Mouse (Mus musculus) stomach, postnatal 0 days (tissue): ENCODE results near the gene Trim33. TPM values are rescaled to one million over a fixed set of nuclear protein-coding genes. Genes with fewer than 3 reads are reported as not detected.

ENCODE experiments used
- ATAC-seq: fragments of 200-750 bp; cut with Nextera tagmentation; 2 replicates; pipeline ENCODE4 v1.8.0; 2017; ENCODE audit not compliant: low FRiP score, low TSS enrichment
- DNase-seq: peaks from one replicate; pipeline ENCODE4 v3.0.0-alpha.2; 2016; ENCODE audit warnings: low spot score
- H3K27ac ChIP-seq: fragments of 300-500 bp; sonication (generic); replicated peaks from 2 replicates; pipeline ENCODE4 v1.5.1; 2014; ENCODE audit warnings: mild to moderate bottlenecking, control low read depth
- H3K27me3 ChIP-seq: fragments of 300-500 bp; sonication (generic); 2 replicates; pipeline ENCODE4 v1.6.1; 2014; ENCODE audit warnings: low read length; ENCODE audit not compliant: control insufficient read depth, insufficient read depth
- H3K36me3 ChIP-seq: fragments of 300-500 bp; sonication (generic); 2 replicates; pipeline ENCODE4 v1.6.1; 2014; ENCODE audit warnings: low read length, mixed read lengths; ENCODE audit not compliant: control insufficient read depth, insufficient read depth
- H3K4me1 ChIP-seq: fragments of 300-500 bp; sonication (generic); replicated peaks from 2 replicates; pipeline ENCODE4 v1.6.1; 2014; ENCODE audit warnings: antibody characterized with exemption; ENCODE audit not compliant: control insufficient read depth, insufficient read depth
- H3K4me2 ChIP-seq: fragments of 300-500 bp; sonication (generic); replicated peaks from 2 replicates; pipeline ENCODE4 v1.6.1; 2014; ENCODE audit warnings: low read depth, mild to moderate bottlenecking, control low read depth, moderate library complexity
- H3K4me3 ChIP-seq: fragments of 300-500 bp; sonication (generic); 2 replicates; pipeline ENCODE4 v1.5.1; 2014; ENCODE audit warnings: low read depth, low read length, control low read depth
- H3K9ac ChIP-seq: fragments of 300-500 bp; sonication (generic); 2 replicates; pipeline ENCODE4 v1.6.1; 2014; ENCODE audit warnings: mild to moderate bottlenecking, low read length, control low read depth, mixed read lengths
- H3K9me3 ChIP-seq: fragments of 300-500 bp; sonication (generic); 2 replicates; pipeline ENCODE4 v1.6.1; 2016; ENCODE audit warnings: low read length; ENCODE audit not compliant: control insufficient read depth
- CTCF ChIP-seq: IDR thresholded peaks from 2 replicates; pipeline ENCODE4 v1.5.1; 2016; ENCODE audit warnings: antibody characterized with exemption, low read depth, mild to moderate bottlenecking, moderate library complexity
- EP300 ChIP-seq: optimal IDR thresholded peaks from 2 replicates; pipeline ENCODE3; 2016; ENCODE audit warnings: antibody characterized with exemption
- WGBS: fragments of 180-500 bp; shearing (Covaris S2); extraction: QIAGEN DNeasy Blood & Tissue Kit; methylation state at CpG from one replicate; pipeline ENCODE4 v1.1.7; 2014; 5-methylcytosine and 5-hydroxymethylcytosine counted together
- polyA plus RNA-seq: library from polyadenylated mRNA; unstranded; fragments of >200 nt; fragmentation: Nextera tagmentation; extraction: Ambion mirVana; gene quantifications from 2 replicates; pipeline ENCODE4 v1.2.1, GENCODE M21; 2015

Trim33 gene
- polyA plus RNA-seq, 1 experiment from 2014 or later: 7.3 TPM

GRCm38 (mm10) chr3:103380814-103381213 is 101.7 kb downstream of the Trim33 start:
- Histone ChIP-seq H3K4me2 (no peak overlapping the region), H3K9me3 (no peaks in the 10 kb centered on the region), H3K4me1 (no peaks in the 10 kb centered on the region), H3K27ac (no peak overlapping the region), H3K4me3 (no peak overlapping the region), H3K27me3 (no peaks in the 10 kb centered on the region), H3K9ac (no peak overlapping the region), H3K36me3 (no peaks in the 10 kb centered on the region)
- TF ChIP-seq EP300 (no peak), CTCF (no peak)
- DNase-seq (no peak), ATAC-seq (no peak)
- WGBS: 85% methylated on average over 8 of the region's 8 CpGs

- no peaks in the 10 kb centered on the region for H3K4me1 ChIP-seq
- 98% methylated on average over 6 of the region's 6 CpGs for WGBS
Observed at GRCm38 (mm10) chr3:103381441-103381840, 102.3 kb downstream of the Trim33 start.

GRCm38 (mm10) chr3:103382872-103383567 is 103.9 kb downstream of the Trim33 start:
- Histone ChIP-seq H3K4me3 (no peak overlapping the region), H3K9ac (no peak overlapping the region), H3K4me2 (0 out of 2 replicates have a peak overlapping the region, but pooled peaks have one; percentile 25), H3K4me1 (no peaks in the 10 kb centered on the region), H3K9me3 (no peaks in the 10 kb centered on the region), H3K27ac (no peak overlapping the region), H3K27me3 (no peaks in the 10 kb centered on the region), H3K36me3 (no peaks in the 10 kb centered on the region)
- TF ChIP-seq EP300 (no peak), CTCF (peak; percentile 100)
- 19% methylated on average over 17 of the region's 17 CpGs for WGBS
- ATAC-seq (peak; percentile 77), DNase-seq (peak; percentile 91)

More at GRCm38 (mm10) chr3:103381441-103381840, 102.3 kb downstream of the Trim33 start:
- no peak for TF ChIP-seq CTCF
- no peak for TF ChIP-seq EP300
- H3K4me2 ChIP-seq: no peak overlapping the region
- DNase-seq (no peak), ATAC-seq (no peak)
- no peaks in the 10 kb centered on the region for H3K36me3 ChIP-seq
- no peaks in the 10 kb centered on the region for H3K9me3 ChIP-seq
- H3K4me3 ChIP-seq: no peak overlapping the region
- no peaks in the 10 kb centered on the region for H3K27me3 ChIP-seq
- H3K27ac ChIP-seq: no peak overlapping the region
- H3K9ac ChIP-seq: no peak overlapping the region

DNA sequence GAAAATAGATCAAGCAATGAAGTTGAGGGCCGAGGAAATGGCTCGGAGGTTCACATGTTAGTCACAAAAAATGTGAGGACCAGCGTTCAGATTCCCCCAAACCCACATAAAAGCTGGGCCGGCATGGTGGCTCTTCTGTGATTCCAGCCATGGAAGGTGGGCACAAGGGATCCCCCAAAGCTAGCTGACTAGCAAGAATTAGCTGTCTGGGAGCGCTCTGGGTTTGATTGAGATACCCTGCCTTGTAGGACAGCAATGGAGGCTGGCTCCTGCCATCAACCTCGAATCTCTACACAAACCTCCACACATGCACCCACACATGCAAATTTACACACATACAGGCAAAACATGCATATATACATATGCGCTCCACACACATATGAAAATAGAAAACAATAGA is 105.4 kb downstream of the Trim33 start:
- TF ChIP-seq EP300 (no peak), CTCF (no peak)
- Histone ChIP-seq H3K27me3 (no peaks in the 10 kb centered on the region), H3K4me3 (no peak overlapping the region), H3K4me1 (no peaks in the 10 kb centered on the region), H3K9me3 (no peaks in the 10 kb centered on the region), H3K27ac (no peak overlapping the region), H3K4me2 (no peak overlapping the region), H3K9ac (no peak overlapping the region), H3K36me3 (no peaks in the 10 kb centered on the region)
- DNase-seq: no peak
- no peak for ATAC-seq
- WGBS: 87% methylated on average over 7 of the region's 7 CpGs

- DNase-seq (no peak), ATAC-seq (no peak)
- H3K9me3 ChIP-seq: no peaks in the 10 kb centered on the region
- H3K4me3 ChIP-seq: no peak overlapping the region
- 63% methylated on average over 5 of the region's 5 CpGs for WGBS
- no peak overlapping the region for H3K4me2 ChIP-seq
- no peaks in the 10 kb centered on the region for H3K36me3 ChIP-seq
- no peaks in the 10 kb centered on the region for H3K27me3 ChIP-seq
- H3K9ac ChIP-seq: no peak overlapping the region
- no peaks in the 10 kb centered on the region for H3K4me1 ChIP-seq
- TF ChIP-seq EP300 (no peak), CTCF (no peak)
- no peak overlapping the region for H3K27ac ChIP-seq
Observed at GRCm38 (mm10) chr3:103384949-103385348, 105.9 kb downstream of the Trim33 start.
